Mouse (Mus musculus) adrenal gland (tissue): ENCODE measurements around the gene Tmem216.

Experiments used
- intact Hi-C: fragments of 180-260 bp; cut with DNase I; formaldehyde crosslinking; loops from one replicate; pipeline ENCODE4 v1.15.1; 2025

Gene Tmem216

DNA sequence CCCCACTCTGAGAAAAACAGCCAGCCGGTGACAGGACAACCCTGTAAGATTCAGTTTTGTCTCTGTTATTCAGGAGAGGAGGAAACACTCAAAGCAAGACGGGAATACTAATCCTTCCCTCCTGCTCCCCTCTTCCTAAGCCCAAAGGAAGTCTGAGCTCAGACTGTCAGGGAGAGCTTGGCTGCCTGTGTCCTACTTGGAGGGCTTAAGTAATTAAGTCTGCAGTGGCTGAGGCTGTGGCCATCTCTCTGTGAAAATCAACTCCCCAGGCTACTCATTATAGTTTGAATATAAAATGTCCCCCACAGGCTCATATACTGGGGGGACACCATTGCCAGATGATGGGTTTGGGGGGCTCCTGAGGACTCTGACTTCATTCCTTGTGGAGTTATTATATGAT lies 59.1 kb downstream of the Tmem216 start:
- intact Hi-C loops = no loop called here

GRCm38 (mm10) chr19:10495670-10496069 lies 60.4 kb downstream of the Tmem216 start:
- intact Hi-C loops = no loop called here

DNA sequence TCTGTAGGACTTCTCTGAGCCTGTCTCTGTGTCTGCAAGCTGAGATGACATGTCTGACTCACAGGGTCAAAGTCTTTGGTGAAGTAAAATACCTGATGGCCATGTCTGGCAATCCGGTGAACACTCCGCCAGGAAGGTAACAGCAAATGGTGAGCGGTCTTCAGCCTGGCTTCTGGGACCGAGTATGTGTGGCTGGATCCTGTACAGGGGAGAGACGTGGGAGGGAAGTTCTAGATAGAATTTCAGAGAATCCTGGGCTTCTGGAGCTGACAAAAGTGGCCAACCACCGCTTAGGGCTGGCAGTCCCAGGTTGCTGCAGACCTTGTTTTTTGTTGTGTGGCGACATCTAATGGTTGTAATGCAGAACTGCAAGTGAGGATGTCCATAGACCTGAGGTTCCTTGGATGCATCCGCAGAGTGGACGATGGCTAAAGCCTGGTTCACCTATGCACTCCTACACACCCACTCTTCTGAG lies 69.7 kb downstream of the Tmem216 start:
- intact Hi-C loops = loop anchor here (5.0 kb wide), 1 partner anchor 154 kb away; no protein-coding TSS in a partner anchor
